Mouse (Mus musculus) MEL (cell line): Measurements from ENCODE around the gene Ablim2.

ENCODE experiments used
- CTCF ChIP-seq, 3 experiments: IDR thresholded peaks in 2 of 3; conservative IDR thresholded peaks in 1 of 3; 2 replicates each; pipeline ENCODE4 v1.5.1; 2011 to 2012; ENCODE audit warnings: low read length in 3 of 3, low read depth in 2 of 3, mild to moderate bottlenecking in 2 of 3, improper control_type of control experiment in 1 of 3, inconsistent platforms in 1 of 3, mixed read lengths in 1 of 3, moderate library complexity in 1 of 3; ENCODE audit not compliant: control insufficient read depth in 1 of 3, insufficient read depth in 1 of 3, poor library complexity in 1 of 3, severe bottlenecking in 1 of 3
- E2F4 ChIP-seq: IDR thresholded peaks from 2 replicates; pipeline ENCODE4 v1.6.1; 2011; ENCODE audit warnings: low read depth, low read length, improper control_type of control experiment, borderline replicate concordance
- MAFK ChIP-seq: IDR thresholded peaks from 2 replicates; pipeline ENCODE4 v1.6.1; 2011; ENCODE audit warnings: low read depth, mild to moderate bottlenecking, low read length, improper control_type of control experiment, borderline replicate concordance
- NELFE ChIP-seq: IDR thresholded peaks from 2 replicates; pipeline ENCODE4 v1.6.1; 2011; ENCODE audit warnings: low read depth, low read length, improper control_type of control experiment
- POLR2A ChIP-seq, 2 experiments: IDR thresholded peaks; 2 replicates each; pipeline ENCODE4 v1.6.1; 2011 to 2012; ENCODE audit warnings: low read length in 2 of 2, mild to moderate bottlenecking in 2 of 2, control low read depth in 1 of 2, improper control_type of control experiment in 1 of 2, low read depth in 1 of 2, moderate library complexity in 1 of 2; ENCODE audit not compliant: control insufficient read depth in 1 of 2, insufficient read depth in 1 of 2, poor library complexity in 1 of 2
- POLR2AphosphoS5 ChIP-seq: IDR thresholded peaks from 2 replicates; pipeline ENCODE4 v1.6.1; 2012; ENCODE audit warnings: low read depth, borderline replicate concordance, mild to moderate bottlenecking, inconsistent platforms, low read length, moderate library complexity, mixed read lengths
- TAL1 ChIP-seq: IDR thresholded peaks from 2 replicates; pipeline ENCODE4 v1.6.1; 2012; ENCODE audit warnings: mild to moderate bottlenecking, inconsistent platforms, low read length, moderate library complexity, mixed read lengths
- ZC3H11A ChIP-seq: IDR thresholded peaks from 2 replicates; pipeline ENCODE4 v1.6.1; 2012; ENCODE audit warnings: low read depth, mild to moderate bottlenecking, inconsistent platforms, low read length, improper control_type of control experiment

GRCm38 (mm10) chr5:35884262-35884661 is 126.6 kb downstream of the Ablim2 start:
- TF ChIP-seq POLR2AphosphoS5 (no peak), POLR2A (IDR thresholded peaks at IDR 0.05; ENCODE audit: control insufficient read depth in 1 of 2, insufficient read depth in 1 of 2, low read depth in 1 of 2, low read length in 2 of 2, poor library complexity in 1 of 2) (no peak), ZC3H11A (no peak), TAL1 (no peak), MAFK (no peak), E2F4 (no peak), CTCF (IDR thresholded peaks at IDR 0.05 in 2 of 3, conservative IDR thresholded peaks at IDR 0.05 in 1 of 3; ENCODE audit: control insufficient read depth in 1 of 3, insufficient read depth in 1 of 3, low read depth in 2 of 3, low read length in 3 of 3, poor library complexity in 1 of 3, severe bottlenecking in 1 of 3) (no peak), NELFE (no peak)
